Comparison of ENCODE assay signal across 21 mouse cellular contexts in the genomic region with DNA sequence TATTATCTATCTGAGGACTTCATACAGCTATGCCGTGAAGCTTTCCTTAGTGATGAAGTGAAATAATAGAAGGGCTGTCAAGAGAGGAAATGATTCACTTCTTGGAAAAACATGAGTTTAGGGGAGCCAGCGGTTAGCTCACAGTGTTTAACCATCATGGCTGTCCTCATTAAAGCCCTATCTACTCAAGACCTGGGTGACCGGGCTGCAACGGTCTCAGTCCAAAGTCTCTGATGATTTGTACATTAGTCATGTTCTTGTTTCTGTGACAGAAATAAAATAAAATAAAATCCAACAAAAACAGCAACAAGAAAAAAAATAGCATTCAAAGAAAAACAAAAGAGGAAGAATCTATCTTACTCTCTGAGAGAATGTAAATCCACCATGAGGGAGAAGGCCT.
DNase-seq lines count a peak whose midpoint lies in the region; ATAC-seq lines count a peak whose summit lies in the region.
"Had no signal": no experiment of that assay in that cellular context is flagged by ENCODE, and none has a peak within 500 bp of the region (broad histone marks: within the 10 kb centered on the region; RNA-seq: fewer than 3 reads in every experiment).

No protein-coding gene starts in this region.

- H3K27me3 ChIP-seq in heart, embryonic 11.5 days (ENCODE audit: control insufficient read depth, insufficient read depth, low read length): no peaks in the 10 kb centered on the region
- H3K27me3 ChIP-seq: embryonic facial prominence, embryonic 13.5 days; forebrain, embryonic 13.5 days; hindbrain, embryonic 12.5 days had no signal

- no peaks in the 10 kb centered on the region for H3K36me3 ChIP-seq in heart, embryonic 11.5 days (ENCODE audit: control insufficient read depth, insufficient read depth, low read length)
- H3K36me3 ChIP-seq: embryonic facial prominence, embryonic 13.5 days; hindbrain, embryonic 12.5 days had no signal

- H3K9me3 ChIP-seq in heart, embryonic 11.5 days (replicated peaks; ENCODE audit: control insufficient read depth, low read length): no peaks in the 10 kb centered on the region
- H3K9me3 ChIP-seq: embryonic facial prominence, embryonic 13.5 days; forebrain, embryonic 13.5 days; hindbrain, embryonic 12.5 days had no signal

- H3K4me2 ChIP-seq in heart, embryonic 11.5 days: no peak overlapping the region
- H3K4me2 ChIP-seq: embryonic facial prominence, embryonic 13.5 days; forebrain, embryonic 13.5 days; hindbrain, embryonic 12.5 days had no signal

- ATAC-seq in heart, embryonic 11.5 days (replicated peaks; ENCODE audit: insufficient number of reproducible peaks, low FRiP score, low TSS enrichment): no peak
- ATAC-seq in activated CD4-positive, CD25-positive, alpha-beta regulatory T cell, adult 4 months: no peak
- ATAC-seq: forebrain, embryonic 13.5 days; forebrain, postnatal 0 days; hindbrain, embryonic 16.5 days; inflammation-experienced regulatory T-cells, adult 6 months had no signal

- peak; percentile 93 for DNase-seq in heart, adult 11 months
- DNase-seq in lung, postnatal 36 days: peak; percentile 4
- no peak for DNase-seq in lung, postnatal 4 days
- peak; percentile 8 to 9 for DNase-seq in heart, postnatal 14 days
- DNase-seq in layer of hippocampus, adult 11-12 months (ENCODE audit: low spot score): no peak
- DNase-seq in thymus, postnatal 25 days: no peak
- DNase-seq: adrenal gland, adult 2 months; adrenal gland, postnatal 25 days; cerebellum, adult 18-20 months; cerebellum, adult 9-11 months; cerebellum, postnatal 36 days; forebrain, postnatal 0 days; gastrocnemius, postnatal 14 days; kidney, adult 11 months had no signal

- intact Hi-C loops in heart, postnatal 14 days (cut with DNase I): no loop called here

- no peak overlapping the region for H3K9ac ChIP-seq in heart, embryonic 11.5 days (ENCODE audit: low read depth, low read length)
- H3K9ac ChIP-seq: embryonic facial prominence, embryonic 13.5 days; forebrain, embryonic 13.5 days; forebrain, postnatal 0 days; hindbrain, embryonic 12.5 days had no signal

- no peaks in the 10 kb centered on the region for H3K4me1 ChIP-seq in heart, embryonic 11.5 days (ENCODE audit: control insufficient read depth, insufficient read depth, low read length)
- H3K4me1 ChIP-seq: embryonic facial prominence, embryonic 13.5 days; forebrain, embryonic 13.5 days; hindbrain, embryonic 12.5 days had no signal

- no peak overlapping the region for H3K4me3 ChIP-seq in heart, embryonic 11.5 days (ENCODE audit: low read depth, low read length)
- H3K4me3 ChIP-seq: embryonic facial prominence, embryonic 13.5 days; forebrain, embryonic 13.5 days; hindbrain, embryonic 12.5 days had no signal

- H3K27ac ChIP-seq in heart, embryonic 11.5 days (ENCODE audit: low read depth, low read length): no peak overlapping the region
- H3K27ac ChIP-seq: embryonic facial prominence, embryonic 13.5 days; forebrain, embryonic 13.5 days; hindbrain, embryonic 12.5 days had no signal

- WGBS in heart, embryonic 11.5 days (ENCODE audit: insufficient replicate concordance): 67% methylated on average over 4 of the region's 4 CpGs

Comparison
In these comparisons a context has a peak if more than half of its experiments do, and no peak if none do; other contexts are left out.
1. DNase-seq: peak in heart, adult 11 months (single experiment), lung, postnatal 36 days (single experiment) and heart, postnatal 14 days (2 of 2); none in lung, postnatal 4 days (0 of 2), layer of hippocampus, adult 11-12 months (single experiment) and thymus, postnatal 25 days (single experiment).